Mouse (Mus musculus) liver, embryonic 14.5 days (tissue): ENCODE measurements around the gene Gm27021.

ENCODE experiments used
- CTCF ChIP-seq: IDR thresholded peaks from 2 replicates; pipeline ENCODE4 v1.5.1; 2016; ENCODE audit warnings: antibody characterized with exemption, low read depth, control low read depth
- EP300 ChIP-seq: IDR thresholded peaks from 2 replicates; pipeline ENCODE4 v1.6.1; 2016; ENCODE audit warnings: antibody characterized with exemption, low read depth

DNA sequence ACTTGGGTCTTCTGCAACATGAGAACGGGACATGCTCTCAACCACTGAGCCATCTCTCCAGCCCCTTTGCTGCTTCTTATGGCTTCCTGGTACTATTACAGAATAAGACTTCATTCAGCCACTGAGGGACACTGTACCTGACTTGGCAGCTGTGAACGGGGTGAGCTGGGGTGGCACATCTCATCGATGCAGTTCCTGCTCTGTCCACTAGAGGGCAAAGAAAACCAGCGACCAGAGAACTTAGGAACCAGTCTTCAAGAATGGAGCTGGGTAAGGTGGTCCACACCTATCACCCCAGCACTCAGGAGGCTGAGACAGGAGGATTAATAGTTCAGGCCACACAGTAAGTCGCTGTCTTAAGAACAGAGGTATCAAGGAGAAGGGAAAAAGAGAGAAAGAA is 71.9 kb downstream of the Gm27021 start:
- TF ChIP-seq CTCF (peak; percentile 96), EP300 (no peak)
